Mouse (Mus musculus) ES-CJ7 (cell line): Measurements from ENCODE around the gene Foxo3.

ENCODE experiments used
- DNase-seq: peaks from one replicate; pipeline ENCODE4 v3.0.0; 2011; ENCODE audit warnings: low read depth, low spot score

Foxo3 gene

DNA sequence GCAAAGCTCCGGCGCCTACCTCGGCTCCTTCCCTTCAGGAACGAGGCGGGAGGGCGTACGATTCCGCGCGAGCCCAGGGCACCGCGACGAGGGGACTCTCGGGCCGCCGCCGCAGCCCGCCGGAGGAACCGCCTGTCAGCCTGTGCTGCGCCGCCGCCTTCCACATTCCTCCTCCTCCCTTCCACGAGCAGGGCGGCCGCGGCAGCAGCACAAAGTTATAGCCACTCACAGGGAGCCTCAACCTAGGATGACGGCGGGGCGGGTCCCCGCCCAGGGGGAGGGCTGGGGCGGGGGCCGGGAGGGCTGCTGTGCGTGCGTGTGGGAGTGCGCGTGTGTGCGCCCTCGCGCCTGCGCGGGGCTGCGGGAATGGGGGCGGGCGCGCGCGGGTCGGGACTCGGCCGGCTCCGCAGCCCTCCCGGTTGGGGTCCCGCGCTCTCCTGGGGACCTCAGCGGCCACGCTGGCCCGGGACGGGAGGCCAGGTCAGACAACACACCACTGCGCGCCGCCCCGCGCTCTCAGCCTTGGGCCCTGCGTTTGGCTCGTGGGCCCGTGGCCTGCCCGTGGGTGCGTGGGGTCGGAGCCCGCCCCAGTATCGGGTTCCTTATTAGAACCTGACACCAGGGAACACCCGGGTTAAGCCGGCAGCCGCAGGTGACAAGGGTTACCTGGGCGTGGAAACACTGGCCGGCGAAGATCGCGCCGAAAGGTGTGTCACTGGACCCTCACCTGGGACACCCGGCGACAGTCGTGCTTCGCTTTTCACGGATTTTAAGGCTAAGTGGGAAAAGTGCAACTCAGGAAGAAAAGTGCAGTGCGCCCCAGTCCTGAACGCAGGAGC is at the start of gene Foxo3:
TSS of gene Foxo3 (minus strand) at position 249 of the 839 bp plus-strand sequence.
- DNase-seq = peak; percentile 79

DNA sequence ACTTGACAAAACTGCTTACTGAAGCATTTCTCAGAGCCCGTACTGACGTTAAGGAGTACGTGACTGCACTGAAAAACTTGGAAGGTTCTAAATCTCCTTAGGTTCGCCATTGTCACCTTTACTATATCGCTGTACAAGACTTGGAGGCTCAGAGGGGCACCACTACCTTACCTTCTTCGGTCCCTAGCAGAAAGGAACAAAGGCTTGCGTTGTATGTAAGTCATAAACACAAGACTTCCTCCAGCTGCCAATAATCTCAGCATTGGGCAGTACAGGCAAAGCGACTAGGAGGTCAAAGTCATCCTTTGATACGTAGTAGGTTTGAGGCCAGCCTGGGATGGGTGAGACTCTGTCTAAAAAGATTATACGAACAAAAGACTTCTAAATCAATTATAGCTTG is 48.8 kb upstream of the Foxo3 start:
- DNase-seq = no peak

DNA sequence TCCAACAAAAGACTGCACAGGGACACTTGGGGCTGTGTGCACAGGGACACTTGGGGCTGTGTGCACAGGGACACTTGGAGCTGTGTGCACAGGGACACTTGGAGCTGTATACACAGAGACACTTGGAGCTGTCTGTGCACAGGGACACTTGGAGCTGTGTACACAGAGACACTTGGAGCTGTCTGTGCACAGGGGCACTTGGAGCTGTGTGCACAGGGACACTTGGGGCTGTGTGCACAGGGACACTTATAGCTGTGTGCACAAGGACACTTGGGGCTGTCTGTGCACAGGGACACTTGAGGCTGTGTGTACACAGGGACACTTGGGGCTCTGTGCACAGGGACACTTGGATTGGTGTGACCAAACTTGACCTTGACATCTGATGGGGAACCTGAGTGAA is 47.4 kb upstream of the Foxo3 start:
- no peak for DNase-seq

DNA sequence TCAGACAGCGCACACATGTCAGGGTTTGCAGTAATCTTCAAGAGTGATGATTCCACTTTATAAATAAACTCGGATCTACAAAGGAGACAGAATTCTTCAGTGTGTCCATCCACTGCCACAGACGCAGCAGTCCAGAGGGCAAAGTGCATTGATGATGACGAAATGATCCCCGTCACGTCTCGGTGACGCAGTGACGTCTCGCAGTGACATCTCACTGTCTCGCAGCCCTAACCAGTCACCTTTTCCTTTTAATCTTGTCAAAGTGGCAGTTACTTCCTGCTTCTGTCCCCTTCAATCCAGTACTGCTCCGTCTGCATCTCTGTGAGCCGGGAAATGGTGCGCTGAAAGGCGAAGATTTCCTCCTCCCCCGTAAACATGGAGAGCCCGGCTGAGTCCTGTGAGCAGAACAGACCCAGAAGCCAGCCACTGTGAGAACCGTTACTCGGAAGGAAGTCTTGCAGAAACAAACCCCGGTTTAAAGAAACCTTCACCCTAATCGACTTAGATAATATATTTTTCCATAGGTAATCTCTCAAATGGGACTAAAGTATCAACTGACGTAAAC is 36.7 kb upstream of the Foxo3 start:
- DNase-seq = no peak

DNA sequence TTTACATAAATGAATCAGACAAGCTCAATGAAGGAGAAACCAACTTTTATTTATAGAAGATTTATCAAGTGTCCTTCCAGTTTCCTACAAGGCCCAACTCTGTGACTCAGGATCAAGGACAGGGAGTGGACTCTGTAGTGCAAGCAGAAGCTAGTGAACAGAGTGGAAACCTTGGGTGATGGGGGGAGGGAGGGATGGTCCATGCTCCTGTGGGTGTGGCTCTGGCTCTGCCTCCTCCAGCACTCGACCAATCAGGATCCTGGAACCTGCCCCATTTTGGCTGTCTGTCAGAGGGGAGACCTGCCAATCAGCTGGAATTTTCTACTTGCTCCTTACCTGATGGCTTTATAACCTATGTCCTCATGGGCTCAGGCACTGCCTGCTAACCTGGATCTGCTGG is 36.0 kb upstream of the Foxo3 start:
- DNase-seq = no peak

DNA sequence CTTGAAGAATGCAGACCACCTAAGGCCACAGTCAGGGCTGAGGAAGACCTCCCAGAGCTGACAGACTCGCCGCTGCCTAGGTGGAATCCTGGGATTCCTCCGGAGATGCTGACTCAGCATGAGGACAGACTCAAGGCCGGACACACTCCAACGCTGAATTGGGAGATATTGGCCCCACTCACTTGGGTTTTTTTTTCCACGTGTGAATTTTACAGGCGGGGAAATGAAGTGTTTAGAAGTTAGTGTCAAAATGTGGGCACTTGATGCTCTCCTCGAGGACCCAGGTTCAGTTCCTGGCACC is 32.1 kb upstream of the Foxo3 start:
- no peak for DNase-seq

DNA sequence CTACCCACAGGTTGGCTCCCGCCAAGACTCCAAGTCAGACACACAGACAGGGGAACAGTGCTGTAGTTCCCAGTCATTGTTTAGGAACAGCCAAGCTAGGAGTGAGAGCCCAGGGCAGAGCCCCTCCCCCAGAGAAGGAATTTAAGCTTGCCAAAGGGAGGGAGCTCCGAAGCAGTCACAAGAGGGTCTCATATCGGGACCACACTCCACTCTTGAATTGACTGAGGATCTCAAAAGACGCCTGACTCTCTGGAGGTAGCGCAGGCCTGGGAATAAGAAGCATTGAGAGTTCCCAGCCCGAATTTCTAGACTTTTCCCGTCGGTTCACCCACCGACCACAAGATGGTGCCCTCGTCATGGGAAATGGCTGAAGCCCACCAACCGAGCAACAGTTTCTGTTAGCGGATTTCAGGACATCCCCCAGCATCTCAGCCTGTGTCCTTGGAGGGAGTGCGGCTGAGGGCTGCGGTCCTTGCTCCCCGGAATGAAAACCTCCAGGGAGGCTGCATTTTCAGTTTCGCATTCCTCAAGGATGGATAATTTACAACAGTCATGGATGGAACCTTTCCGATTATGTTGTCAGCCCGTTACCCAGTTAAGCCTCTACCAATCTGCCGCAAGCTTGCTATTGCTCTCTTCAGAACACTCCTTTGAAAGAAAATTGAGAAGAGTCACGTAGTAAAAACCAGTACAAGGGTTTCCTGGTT is 31.6 kb upstream of the Foxo3 start:
- DNase-seq = peak; percentile 83

DNA sequence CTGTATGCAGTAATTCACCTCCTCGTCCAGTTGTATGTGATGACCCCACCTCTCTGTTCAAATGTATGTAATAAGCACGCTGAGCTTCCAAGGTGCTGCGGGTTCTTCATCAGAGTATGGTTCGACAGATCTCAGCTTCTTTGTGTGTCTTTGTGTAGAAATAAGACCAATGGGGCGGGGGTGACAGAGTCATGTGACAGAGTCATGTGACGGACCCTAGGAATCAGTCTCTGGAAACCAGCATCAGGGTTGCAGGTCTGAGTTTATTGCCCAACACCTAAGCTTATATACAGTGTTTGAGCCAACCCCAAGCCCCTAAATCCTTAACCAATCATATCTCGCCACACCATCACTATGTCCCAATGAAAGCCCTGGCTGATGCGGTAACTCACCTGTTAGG is 29.9 kb upstream of the Foxo3 start:
- no peak for DNase-seq

DNA sequence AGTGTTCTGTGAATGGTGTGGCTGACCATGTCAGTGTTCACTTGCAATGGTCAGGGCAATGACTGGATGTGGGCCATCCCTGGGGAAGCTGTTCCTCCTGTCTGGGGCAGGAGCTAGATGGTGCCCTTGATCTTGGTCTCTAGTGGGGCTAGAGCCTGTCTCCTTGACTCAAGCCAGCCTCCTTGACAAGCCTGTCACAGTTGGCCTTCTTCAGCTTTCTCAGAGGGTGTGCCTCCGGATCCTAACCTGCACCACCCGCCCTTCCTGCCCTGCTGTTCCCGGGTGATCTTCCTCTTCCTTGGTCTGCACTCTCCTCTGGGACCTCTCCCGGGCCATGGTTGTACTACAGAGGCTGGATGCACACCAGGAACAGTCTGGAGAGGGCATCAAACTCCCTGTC is 24.2 kb upstream of the Foxo3 start:
- no peak for DNase-seq

DNA sequence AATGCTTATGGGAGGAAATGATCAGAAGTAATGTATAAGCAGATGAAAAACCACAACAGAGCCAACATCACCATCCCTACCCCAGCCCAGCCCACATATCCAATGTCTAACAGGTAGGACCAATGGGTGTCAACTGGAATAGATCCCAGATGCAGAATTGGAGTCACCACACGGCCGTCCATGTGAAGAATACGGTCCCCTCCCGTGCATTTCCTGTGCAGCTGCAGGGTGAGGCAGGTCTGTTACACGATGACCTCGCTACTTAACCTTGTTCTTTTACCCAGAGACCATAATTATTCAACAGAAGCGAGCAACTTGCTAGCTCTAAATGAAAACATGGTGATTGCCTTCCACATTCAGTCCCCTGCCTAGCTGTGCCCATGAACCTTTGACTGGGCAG is 23.4 kb upstream of the Foxo3 start:
- DNase-seq = no peak

DNA sequence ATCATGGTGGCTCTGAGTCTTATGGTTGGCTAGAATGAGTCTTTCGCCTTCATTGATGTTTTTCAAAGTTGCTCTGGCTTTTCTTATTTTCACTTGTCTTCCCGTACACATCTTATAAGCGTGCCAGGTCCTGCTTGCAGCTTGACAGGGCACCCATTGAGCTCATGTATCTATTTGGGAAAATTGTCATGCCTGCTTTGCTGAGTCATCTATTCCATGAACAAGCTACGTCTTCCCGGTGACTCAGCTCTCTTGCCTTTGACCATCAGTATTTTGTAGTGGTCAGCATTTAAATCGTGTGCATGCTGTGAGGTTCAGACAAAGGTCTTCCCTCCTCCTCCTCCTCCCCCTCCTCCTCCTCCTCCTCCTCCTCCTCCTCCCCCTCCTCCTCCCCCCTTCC is 22.9 kb upstream of the Foxo3 start:
- DNase-seq = no peak

DNA sequence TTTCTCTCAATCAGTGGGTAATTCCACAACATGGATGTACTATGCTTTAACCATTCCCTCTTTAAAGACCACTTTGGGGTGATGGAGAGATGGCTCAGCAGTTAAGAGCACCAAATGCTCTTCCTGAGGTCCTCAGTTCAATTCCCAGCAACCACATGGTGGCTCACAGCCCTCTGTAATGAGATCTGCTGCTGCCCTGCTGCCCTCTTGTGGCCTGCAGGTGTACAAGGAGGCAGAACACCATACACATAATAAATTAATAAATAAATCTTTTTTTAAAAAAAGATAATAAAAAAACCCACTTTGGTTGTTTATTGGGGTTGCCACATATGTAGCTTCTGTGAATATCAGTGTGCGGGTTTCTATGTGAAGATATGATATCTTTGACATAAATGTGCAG is 21.4 kb upstream of the Foxo3 start:
- peak; percentile 51 for DNase-seq

DNA sequence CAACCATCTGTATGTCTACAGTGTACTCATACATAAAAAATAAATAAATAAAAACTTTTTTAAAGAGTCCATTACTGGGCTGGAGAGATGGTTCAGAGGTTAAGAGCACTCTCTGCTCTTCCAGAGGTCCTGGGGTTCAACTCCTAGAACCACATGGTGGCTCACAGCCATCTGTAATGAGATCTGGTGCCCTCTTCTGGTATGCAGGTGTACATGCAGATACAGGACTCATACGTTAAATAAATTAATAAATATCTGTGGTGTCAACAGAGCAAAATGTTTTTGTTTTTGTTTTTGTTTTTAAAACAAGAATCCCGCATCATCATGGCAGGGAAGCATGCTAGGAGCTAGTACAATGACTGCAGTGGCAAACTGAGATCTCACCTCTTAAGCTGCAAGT is 20.6 kb upstream of the Foxo3 start:
- no peak for DNase-seq

DNA sequence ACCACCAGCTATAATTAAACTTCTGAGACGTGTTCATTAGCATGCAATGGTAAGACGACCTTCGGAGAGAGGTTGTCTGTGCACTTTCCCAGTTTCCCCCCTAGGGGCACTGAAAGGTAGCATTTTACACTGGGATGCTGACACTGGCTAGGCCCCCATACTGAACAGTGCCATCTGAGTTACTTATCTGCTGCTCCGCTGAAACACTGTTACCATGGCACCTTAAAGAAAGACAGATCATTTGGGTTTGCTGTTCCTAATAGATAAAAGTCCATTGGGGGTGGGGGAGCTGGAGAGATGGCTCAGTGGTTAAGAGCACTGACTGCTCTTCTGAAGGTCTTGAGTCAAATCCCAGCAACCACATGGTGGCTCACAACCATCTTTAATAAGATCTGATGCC is 20.0 kb upstream of the Foxo3 start:
- no peak for DNase-seq

DNA sequence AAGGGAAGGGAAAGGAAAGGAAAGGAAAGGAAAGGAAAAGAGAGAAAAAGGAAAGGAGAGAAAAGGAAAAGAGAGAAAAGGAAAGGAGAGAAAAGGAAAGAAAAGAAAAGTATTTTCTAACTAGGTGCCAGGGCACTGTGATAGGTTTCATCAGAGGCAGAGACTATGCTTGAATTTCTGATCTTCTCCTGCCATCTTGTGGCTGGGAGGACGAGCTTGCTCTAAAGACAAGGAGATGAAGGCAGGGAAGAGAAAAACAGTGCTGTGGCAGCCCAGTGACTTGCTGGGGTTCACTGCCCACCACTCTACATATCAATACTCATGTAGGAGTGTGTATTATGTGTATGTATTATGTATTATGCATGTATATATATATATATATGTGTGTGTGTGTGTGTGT is 18.5 kb upstream of the Foxo3 start:
- peak; percentile 46 for DNase-seq

DNA sequence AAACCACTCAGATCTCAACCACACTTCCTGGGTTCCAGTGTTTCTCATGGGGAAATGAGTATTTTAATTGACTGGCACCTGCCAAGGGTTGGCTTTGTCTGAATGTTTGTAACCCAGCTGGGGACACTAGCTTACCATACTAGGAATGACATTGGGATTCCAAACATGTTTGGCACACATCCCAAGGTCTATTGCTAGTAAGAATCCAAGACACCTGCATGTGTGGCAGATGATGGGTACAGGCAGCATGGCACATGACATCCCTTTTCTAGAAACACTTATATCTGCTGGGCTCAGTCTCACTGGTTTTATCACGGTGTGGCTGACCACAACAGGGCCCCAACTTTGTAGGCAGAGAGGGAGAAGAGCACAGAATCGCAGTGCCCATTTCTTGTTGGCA is 17.8 kb upstream of the Foxo3 start:
- no peak for DNase-seq

DNA sequence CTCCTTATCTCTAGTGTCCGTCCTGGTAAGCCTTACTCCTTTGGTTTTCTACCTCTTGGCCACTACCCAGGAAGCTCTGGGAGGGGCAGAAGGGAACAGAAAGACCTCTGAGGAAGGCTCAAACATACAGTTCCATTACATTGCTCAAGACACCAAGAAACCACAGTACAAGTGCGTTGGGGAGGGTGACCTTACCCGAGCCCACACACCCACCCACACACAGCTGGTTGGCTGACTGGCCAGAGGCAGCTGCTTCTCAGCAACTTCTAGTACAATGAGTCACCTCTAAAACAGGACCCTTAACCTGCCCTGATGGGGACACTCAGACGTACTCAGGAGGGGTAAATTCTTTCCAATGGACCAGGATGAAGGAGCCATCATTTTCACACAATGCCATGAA is 17.3 kb upstream of the Foxo3 start:
- no peak for DNase-seq

DNA sequence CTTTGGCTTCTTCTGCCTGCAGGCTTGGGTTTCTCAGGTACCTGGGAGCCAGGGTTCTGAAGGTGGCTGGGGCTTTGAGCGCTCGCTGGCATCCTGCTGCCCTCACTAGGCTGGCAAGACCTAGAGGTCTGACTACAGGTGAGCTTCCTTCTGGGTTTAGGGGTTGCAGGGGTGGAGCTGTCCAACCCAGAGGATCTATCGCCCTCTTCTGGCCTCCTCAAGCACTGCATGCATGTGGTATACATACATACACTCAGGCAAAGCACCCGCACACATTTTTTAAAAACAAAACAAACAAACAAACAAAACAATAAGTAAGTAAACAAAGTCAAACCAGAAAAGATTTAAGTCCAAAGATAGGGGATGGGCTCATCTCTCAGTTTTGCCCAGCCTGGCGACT is 14.8 kb upstream of the Foxo3 start:
- peak; percentile 74 for DNase-seq

DNA sequence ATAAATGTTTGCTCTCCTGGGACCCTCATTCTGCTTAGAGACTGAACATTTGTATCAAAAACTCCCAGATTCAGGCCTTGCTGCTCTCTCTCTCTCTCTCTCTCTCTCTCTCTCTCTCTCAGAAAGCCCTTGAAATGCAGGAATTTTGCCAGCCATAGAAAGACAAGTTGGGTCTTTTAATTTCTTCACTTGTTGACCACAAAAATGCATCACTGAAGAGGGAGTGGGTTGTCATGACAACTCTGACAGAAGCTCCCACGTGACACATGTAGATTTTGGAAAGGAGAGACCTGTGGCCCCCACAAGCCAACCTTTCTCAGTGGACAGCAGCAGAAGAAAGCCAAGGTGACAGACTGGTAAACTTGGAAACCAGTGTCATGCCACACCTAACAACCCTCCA is 11.1 kb upstream of the Foxo3 start:
- DNase-seq = no peak

DNA sequence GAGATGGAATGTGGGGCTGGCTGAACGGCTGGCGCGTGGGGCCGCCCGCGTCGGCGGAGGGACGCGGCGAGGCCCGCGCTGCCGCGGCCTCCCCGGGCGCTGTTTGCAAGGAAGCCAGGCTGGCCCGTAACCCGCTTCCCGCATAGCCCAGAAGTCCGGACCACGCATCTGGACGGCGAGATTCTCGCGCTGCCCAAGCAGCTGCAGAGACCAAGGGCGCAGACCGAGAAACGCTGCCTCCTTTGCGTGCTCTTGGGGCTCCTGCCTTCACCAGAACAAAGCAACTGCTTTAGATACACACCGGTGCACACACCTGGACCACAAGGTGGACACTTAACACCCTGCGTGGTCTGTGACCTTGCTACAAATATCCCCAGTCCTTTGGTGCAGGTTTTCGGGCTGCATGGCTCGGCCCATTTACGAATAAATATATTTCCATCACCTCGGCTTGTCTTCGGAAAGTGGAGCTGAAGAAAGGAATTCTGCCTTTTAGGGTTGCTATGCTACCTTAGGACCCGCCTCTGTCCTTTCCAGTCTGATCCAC is 1.8 kb upstream of the Foxo3 start:
- DNase-seq = peak; percentile 57

DNA sequence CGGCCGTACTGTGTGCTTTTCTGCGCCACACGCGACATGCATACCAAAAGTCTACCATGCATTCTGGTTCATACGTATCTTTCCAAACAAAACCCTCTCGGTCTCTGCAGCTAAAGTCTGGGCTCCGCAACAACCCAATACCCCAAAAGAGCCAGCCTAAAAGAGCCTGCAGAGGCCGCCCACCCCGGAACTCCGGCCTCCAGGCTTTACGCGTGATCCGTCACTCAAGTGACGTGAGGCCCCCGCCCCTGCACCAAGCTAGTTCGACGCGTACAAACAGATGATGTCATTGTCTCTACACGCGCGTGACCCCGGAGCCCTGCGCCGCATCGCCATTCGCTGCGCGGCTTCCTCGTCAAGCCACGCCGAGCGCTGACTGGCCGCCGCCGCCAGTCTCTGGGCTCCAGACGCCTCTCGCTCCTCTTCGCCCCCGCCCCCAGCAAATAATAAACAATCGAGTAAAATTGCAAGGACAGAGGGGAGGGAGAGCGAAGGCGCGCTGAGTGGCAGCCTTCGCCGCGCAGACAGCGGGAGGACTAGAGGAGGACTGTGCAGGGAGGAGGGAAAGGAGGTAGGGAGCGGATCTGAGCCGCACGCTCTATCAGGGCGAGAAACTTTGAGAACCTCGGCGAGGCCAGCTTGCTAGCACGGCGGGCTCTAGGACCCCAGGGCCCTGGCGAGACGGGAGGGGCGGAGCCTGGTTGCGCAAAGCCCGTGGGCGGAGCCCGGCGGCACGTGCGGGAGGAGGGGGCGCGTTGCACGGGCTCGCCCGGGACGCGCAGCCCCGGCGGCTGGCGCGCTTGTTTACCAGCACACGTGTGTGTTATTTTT is 1.1 kb upstream of the Foxo3 start:
- DNase-seq = peak; percentile 99
